In genomic region chr17:15416596-15417215, GRCm38 (mm10) we compare ENCODE assay signal across 27 mouse cellular contexts.
"Had no signal": no experiment of that assay in that cellular context is flagged by ENCODE, and none has a peak within 500 bp of the region (broad histone marks: within the 10 kb centered on the region; RNA-seq: fewer than 3 reads in every experiment).

No protein-coding gene starts in this region.

- H3K9ac ChIP-seq: heart, embryonic 13.5 days; heart, embryonic 15.5 days; hindbrain, embryonic 12.5 days; hindbrain, embryonic 14.5 days; intestine, embryonic 15.5 days; limb, embryonic 12.5 days; liver, embryonic 12.5 days had no signal

- H3K9me3 ChIP-seq: heart, embryonic 13.5 days; heart, embryonic 15.5 days; hindbrain, embryonic 10.5 days; hindbrain, embryonic 12.5 days; intestine, embryonic 15.5 days; limb, embryonic 10.5 days; limb, embryonic 12.5 days; liver, embryonic 12.5 days had no signal

- H3K4me2 ChIP-seq: heart, embryonic 11.5 days; heart, embryonic 13.5 days; heart, embryonic 15.5 days; hindbrain, embryonic 12.5 days; hindbrain, embryonic 14.5 days; intestine, embryonic 15.5 days; limb, embryonic 12.5 days; liver, embryonic 12.5 days had no signal

- H3K27ac ChIP-seq: gastrocnemius, adult 2 months; heart, adult 2 months; heart, embryonic 13.5 days; heart, embryonic 15.5 days; hindbrain, embryonic 10.5 days; hindbrain, embryonic 12.5 days; hindbrain, embryonic 14.5 days; intestine, embryonic 15.5 days; layer of hippocampus, adult 2 months; left cerebral cortex, adult 2 months; limb, embryonic 10.5 days; limb, embryonic 12.5 days; liver, embryonic 12.5 days had no signal

- H3K4me3 ChIP-seq: gastrocnemius, adult 2 months; heart, adult 2 months; heart, embryonic 13.5 days; heart, embryonic 15.5 days; hindbrain, embryonic 10.5 days; hindbrain, embryonic 12.5 days; intestine, embryonic 15.5 days; layer of hippocampus, adult 2 months; left cerebral cortex, adult 2 months; limb, embryonic 10.5 days; limb, embryonic 12.5 days; liver, embryonic 12.5 days had no signal

- H3K27me3 ChIP-seq: heart, embryonic 13.5 days; heart, embryonic 15.5 days; hindbrain, embryonic 12.5 days; intestine, embryonic 15.5 days; limb, embryonic 12.5 days; liver, embryonic 12.5 days had no signal

- H3K4me1 ChIP-seq: heart, embryonic 13.5 days; heart, embryonic 15.5 days; hindbrain, embryonic 10.5 days; hindbrain, embryonic 12.5 days; intestine, embryonic 15.5 days; limb, embryonic 10.5 days; limb, embryonic 12.5 days; liver, embryonic 12.5 days had no signal

- ATAC-seq: hindbrain, embryonic 16.5 days; inflammation-experienced regulatory T-cells, adult 6 months; intestine, embryonic 15.5 days; intestine, postnatal 0 days; liver, embryonic 12.5 days had no signal

- DNase-seq: gastrocnemius, adult 2 months; gastrocnemius, postnatal 10 days; gastrocnemius, postnatal 25 days; heart, adult 2 months; heart, postnatal 14 days; heart, postnatal 4 days; kidney, adult 18-20 months; kidney, adult 8-10 months; kidney, postnatal 10 days; kidney, postnatal 25 days; kidney, postnatal 4 days; liver had no signal
